Mouse (Mus musculus) spleen, postnatal 10 days (tissue): Measurements from ENCODE around the gene Fam131b.

Experiments
- DNase-seq, 2 experiments: peaks; one replicate each; pipeline ENCODE4 v3.0.0; 2021 to 2022; ENCODE audit warnings: low spot score in 2 of 2

Gene Fam131b

DNA sequence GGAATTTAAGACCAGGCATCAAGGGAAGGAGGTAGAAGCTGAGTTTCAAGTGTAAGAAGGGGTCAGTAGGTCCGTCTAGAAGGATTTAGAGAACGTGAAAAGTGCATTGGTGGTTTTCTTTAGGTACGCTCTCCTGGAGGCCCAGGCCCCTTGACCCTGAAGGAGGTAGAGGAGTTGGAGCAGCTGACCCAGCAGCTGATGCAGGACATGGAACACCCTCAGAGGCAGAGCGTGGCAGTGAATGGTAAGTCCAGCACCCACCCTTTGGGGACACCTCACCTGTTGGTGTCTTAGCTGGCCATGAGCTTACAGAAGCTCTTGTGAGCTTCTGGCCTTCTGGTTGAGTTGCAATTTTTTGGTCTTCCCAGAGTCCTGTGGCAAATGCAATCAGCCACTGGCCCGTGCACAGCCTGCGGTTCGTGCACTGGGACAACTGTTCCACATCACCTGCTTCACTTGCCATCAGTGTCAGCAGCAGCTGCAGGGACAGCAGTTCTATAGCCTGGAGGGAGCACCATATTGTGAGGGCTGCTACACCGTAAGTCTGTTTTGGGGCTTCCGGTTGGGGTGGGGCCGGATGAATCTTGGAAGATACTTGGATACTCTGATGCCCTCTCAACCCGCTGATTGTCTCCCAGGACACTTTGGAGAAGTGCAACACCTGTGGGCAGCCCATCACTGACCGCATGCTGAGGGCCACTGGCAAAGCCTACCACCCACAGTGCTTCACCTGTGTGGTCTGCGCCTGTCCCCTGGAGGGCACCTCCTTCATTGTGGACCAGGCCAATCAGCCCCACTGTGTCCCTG lies 31.6 kb upstream of the Fam131b start:
- no peak for DNase-seq

DNA sequence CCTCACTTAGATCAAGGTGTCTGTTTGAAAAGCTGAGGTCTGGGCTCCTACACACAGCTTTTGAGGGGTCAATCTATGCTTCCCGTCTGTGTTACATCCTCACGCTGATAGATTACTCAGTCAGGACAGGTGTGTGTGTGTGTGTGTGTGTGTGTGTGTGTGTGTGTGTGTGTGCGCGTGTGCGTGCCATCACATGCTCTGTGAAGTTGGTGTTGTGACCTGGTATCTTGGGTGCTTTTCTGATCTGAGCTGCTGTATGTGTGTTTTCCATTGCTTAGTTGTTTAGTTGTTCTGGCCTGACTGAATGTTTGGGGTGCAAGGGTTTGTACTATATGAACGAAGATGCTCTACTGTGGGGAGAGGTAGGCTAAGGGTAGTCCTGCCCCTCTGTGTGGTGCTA lies 30.9 kb upstream of the Fam131b start:
- DNase-seq, result no peak

DNA sequence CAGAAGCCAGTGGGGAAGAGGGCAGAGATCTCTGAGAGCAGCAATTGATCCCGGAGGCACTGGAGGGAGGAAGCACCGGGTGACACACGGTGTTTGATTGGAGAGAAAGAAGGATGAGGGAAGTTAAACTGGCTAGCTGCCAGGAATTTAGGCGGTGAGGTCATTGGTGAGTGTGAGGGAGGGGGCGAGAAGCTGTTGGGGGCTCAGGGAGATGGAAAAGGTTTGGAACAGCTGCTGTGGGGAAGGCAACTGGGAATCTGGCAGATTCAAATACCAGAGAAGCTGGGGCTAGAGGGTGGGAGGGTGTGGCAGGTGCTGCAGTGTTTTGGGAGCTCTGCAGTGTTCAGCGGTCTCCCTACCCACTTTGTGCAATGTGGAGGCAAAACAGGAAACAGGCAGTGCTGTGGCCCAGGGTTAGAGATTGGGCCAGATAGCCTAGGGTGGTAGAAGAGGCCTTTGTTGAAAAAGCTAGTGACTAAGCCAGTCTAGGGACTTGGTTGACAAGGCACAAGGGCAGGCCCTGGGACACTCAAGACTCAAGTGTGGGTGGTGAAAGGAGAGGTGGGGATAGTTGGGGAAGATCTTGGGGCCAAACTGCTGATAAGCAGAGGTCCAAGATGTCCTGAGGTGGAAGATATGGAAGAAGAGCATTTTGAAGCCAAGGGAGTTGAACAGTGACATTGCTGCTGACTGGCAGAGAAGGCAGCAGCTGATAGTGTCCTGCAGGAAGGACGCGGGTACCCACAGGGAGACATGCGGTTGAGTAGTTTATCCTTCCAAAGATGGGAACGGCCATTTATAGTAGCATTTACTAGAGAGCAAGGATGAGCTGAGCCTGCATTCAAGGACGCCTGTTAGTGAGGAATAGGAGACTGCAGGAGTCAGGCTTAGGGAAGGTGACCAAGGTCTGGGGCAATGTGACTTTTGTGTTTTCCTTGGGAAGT lies 29.9 kb upstream of the Fam131b start:
- DNase-seq, result no peak

DNA sequence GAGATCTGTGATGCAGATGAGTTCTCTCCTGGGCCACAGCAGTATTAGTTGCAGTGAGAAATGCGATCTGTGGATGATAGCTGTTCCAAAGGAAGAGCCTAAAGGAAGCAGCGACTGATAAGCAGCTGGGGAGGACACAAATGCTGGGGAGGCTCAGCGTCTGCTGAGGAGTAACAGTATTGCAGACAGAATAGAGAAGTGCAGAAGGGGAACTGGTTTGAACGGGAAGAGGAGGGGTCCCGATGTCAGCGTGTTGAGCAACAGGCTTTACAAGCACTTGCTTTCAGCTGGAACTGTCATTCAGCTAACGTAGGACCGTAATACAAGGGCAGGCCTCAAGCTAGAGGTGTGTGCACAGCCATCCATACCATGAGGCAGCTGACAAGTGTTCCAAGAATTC lies 28.7 kb upstream of the Fam131b start:
- DNase-seq, result peak in 1 of 2 experiments; percentile 37

GRCm38 (mm10) chr6:42352486-42352846 lies 28.0 kb upstream of the Fam131b start:
- DNase-seq, result no peak

DNA sequence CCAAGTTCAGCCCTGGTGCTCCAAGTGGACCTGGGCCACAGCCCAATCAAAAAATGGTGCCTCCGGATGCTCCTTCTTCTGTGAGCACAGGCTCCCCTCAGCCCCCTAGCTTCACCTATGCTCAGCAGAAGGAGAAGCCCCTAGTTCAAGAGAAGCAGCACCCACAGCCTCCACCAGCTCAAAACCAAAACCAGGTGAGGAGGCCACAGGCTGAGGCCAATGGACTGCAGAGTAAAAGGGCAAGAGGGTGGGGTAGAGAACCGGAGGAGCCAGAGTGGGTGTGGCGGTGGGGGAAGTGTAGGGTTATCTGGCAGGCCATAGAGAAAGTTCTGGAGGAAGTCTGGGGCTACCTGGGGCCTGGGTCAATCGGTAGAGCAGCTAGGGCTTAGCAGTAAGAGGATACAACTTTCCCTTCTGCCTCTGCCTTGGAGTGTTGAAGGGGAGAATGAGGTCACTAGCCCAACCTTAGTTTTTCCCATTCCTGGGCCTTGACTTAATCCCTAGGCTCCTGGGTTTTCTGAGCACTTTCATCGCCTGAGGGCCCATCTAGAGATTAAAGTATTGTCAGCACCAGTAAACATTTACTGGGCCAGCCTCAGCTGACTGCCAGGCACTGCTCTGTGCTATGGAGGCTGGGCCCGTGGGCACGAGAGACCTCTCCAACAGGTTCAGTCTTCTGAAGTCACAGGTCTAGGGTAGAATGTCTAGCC lies 27.5 kb upstream of the Fam131b start:
- peak in 1 of 2 experiments; percentile 32 for DNase-seq

DNA sequence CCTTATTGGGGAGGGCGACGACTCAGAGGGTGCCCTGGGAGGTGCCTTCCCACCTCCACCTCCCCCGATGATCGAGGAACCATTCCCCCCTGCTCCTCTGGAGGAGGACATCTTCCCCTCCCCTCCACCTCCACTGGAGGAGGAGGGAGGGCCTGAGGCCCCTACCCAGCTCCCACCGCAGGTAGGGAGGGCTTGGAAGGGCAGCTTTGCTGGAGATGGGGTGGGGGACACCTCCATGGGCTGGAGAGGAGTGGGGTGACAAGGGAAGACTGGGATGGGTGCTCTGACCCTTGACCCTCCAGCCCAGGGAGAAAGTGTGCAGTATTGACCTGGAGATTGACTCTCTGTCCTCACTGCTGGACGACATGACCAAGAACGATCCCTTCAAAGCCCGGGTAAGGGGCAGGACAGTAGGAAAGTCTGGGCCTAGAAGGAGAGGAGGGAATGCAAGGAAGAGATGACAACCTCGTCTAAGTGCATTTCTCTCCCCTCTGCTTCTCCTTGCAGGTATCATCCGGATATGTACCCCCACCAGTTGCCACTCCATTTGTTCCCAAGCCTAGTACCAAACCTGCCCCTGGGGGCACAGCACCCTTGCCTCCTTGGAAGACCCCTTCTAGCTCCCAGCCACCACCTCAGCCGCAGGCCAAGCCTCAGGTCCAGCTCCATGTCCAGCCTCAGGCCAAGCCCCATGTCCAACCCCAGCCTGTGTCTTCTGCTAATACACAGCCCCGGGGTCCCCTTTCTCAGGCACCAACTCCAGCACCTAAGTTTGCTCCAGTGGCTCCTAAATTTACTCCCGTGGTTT lies 26.7 kb upstream of the Fam131b start:
- no peak for DNase-seq

- DNase-seq, result peak; percentile 31 to 37
These were observed 25.9 kb upstream of the Fam131b start for GRCm38 (mm10) chr6:42350021-42350967.

GRCm38 (mm10) chr6:42349426-42350020 lies 25.1 kb upstream of the Fam131b start, which contains the start of gene Zyx:
Gene Zyx, plus strand, starts transcription at chr6:42349630.
- DNase-seq, result peak; percentile 62 to 81

DNA sequence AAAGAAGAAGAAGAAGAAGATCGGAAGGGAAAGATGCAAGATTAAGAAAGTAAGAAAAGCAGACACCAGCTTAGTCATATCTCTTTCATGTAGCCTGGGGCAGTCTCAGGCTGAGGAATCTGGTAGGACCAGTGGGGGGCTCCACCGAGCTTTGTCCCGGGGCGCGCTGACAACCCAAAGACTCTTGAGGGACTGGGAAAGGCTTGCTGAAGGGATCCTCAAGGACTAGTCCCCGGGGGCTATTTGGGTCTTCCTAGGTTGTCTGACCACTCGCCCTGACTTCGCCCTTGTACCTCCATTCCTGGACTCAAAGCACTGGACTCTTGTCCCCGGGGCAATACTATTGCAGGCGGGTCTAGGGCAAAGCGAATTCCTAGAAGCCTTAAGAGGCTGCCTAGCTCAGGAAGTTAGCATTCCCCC lies 24.6 kb upstream of the Fam131b start:
- DNase-seq, result peak; percentile 46 to 75

DNA sequence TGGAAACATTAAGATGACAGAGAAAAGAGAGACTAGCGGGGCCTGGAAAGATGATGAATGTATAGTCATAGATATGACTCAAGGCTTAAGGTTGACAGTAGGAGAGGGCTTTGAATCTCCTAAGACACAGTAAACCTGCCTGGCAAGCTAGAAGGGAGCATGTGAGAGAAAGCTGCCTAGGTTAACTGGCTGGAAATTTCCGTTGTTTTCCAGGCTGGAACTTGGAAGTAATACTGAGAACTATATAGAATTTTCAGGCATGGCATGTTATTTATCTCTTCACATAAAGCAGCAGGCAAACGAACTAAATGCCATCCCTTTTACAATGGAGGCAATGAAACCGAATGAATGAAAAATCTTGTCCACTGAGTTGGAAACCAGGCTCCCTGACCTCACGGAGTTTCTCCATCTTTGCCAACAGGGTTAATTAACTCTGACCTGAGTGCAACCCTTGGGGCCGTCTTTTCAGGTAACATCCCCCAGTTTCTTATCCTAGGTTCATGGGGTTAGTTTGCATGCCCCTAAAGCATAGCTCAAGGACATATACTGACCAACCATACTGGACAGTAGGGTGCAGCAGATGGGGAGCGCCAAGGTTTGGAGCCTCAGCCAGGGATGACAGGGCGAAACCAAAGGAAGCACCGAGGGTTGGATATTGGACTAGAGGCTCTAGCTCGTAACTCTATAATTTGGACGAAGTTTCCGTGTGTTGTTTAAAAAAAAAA lies 24.0 kb upstream of the Fam131b start:
- DNase-seq, result no peak

GRCm38 (mm10) chr6:42344255-42344654 lies 19.8 kb upstream of the Fam131b start:
- no peak for DNase-seq

GRCm38 (mm10) chr6:42343361-42344120 lies 19.1 kb upstream of the Fam131b start:
- peak in 1 of 2 experiments; percentile 40 for DNase-seq

- no peak for DNase-seq
These were observed 17.7 kb upstream of the Fam131b start for GRCm38 (mm10) chr6:42342171-42342570.

DNA sequence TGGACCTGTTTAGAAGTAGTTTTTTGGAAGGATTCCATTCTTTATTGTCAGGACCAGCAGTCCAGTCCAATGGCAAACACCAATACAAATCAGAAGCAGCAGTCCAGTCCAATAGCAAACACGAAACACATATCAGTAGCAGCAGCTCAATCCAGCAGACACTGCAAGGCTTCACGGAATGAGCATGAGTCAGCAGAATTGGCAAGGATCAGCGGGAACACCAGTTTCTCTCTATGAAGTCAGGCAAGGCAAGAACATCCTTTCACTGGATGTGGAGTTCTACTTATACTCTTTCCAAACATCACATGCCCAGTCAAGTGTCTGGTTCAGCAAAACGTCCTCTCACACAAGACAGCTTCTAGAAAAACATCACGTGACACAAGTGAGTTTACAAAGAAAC lies 15.5 kb upstream of the Fam131b start:
- no peak for DNase-seq

- DNase-seq, result no peak
These were observed 14.7 kb upstream of the Fam131b start for GRCm38 (mm10) chr6:42339189-42339588.

DNA sequence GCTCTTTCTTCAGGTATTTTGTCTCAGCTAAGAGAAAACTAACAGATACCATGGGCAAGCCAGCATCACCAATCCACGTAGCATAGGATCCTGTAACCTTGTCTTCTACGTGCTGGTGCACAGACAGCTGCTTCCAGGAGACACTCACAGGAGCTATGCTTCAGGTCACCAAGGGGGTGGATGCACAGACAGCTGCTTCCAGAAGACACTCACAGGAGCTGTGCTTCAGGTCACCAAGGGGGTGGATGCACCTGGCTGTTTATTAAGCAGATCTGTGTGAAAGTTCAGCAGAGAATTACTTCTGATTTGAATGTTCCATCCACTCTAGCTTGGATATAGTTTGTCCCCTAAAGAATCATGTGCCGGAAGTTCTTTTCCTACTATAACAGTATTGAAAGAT lies 6.5 kb upstream of the Fam131b start:
- DNase-seq, result no peak

- DNase-seq, result no peak
These were observed 5.8 kb upstream of the Fam131b start for GRCm38 (mm10) chr6:42330216-42330615.
